20 mouse cellular contexts compared by ENCODE assay signal in genomic region chr6:89153027-89153662, GRCm38 (mm10).
A peak's percentile ranks its signal among the peaks of the same experiment; 100 is the strongest.
DNase-seq lines count a peak whose midpoint lies in the region; ATAC-seq and TF ChIP-seq lines count a peak whose summit lies in the region.
"Had no signal": no experiment of that assay in that cellular context is flagged by ENCODE, and none has a peak within 500 bp of the region (broad histone marks: within the 10 kb centered on the region; RNA-seq: fewer than 3 reads in every experiment).

No protein-coding gene starts in this region.

- ATAC-seq in lung, embryonic 14.5 days (ENCODE audit: insufficient read depth) = peak; percentile 81
- ATAC-seq in embryonic facial prominence, embryonic 15.5 days (ENCODE audit: insufficient number of reproducible peaks, low FRiP score, low TSS enrichment, low read depth) = peak; percentile 57; the same call in 1 of the 2 replicates
- ATAC-seq: activated CD4-positive, CD25-positive, alpha-beta regulatory T cell, adult 4 months; hindbrain, embryonic 16.5 days; Patski had no signal

- DNase-seq in embryo, embryonic 10 days (ENCODE audit: low spot score) = peak; percentile 12
- no peak for DNase-seq in embryo, embryonic 9.5 days (ENCODE audit: extremely low spot score)
- peak; percentile 69 for DNase-seq in lung, embryonic 14.5 days
- no peak for DNase-seq in lung, postnatal 14 days
- peak; percentile 76 for DNase-seq in NIH3T3 (ENCODE audit: low read depth)
- no peak for DNase-seq in ovary, adult 18-20 months (ENCODE audit: low spot score)
- no peak for DNase-seq in frontal cortex, postnatal 14 days (ENCODE audit: low spot score in 2 of 2)
- DNase-seq: B cell, adult 2 months; cerebellum, adult 8-10 months; heart, postnatal 14 days; kidney, adult 18-20 months; kidney, postnatal 25 days; thymus, postnatal 14 days had no signal

- H3K27me3 ChIP-seq in lung, embryonic 14.5 days (ENCODE audit: insufficient read depth, low read length) = no peaks in the 10 kb centered on the region
- no peaks in the 10 kb centered on the region for H3K27me3 ChIP-seq in embryonic facial prominence, embryonic 15.5 days
- H3K27me3 ChIP-seq: liver, embryonic 15.5 days; Patski had no signal

- H3K4me3 ChIP-seq in lung, embryonic 14.5 days (ENCODE audit: low read depth, low read length) = no peak overlapping the region
- no peak overlapping the region for H3K4me3 ChIP-seq in embryonic facial prominence, embryonic 15.5 days (replicated peaks)
- H3K4me3 ChIP-seq: liver, embryonic 15.5 days; megakaryocyte, embryonic 14.5 days had no signal

- 36% methylated on average over 11 of the region's 11 CpGs for whole genome bisulfite sequencing in lung, embryonic 14.5 days
- 59% methylated on average over 11 of the region's 11 CpGs for WGBS in embryonic facial prominence, embryonic 15.5 days

- H3K9me3 ChIP-seq in lung, embryonic 14.5 days (ENCODE audit: low read depth, low read length) = no peaks in the 10 kb centered on the region
- no peaks in the 10 kb centered on the region for H3K9me3 ChIP-seq in embryonic facial prominence, embryonic 15.5 days (replicated peaks)
- H3K9me3 ChIP-seq: liver, embryonic 15.5 days; megakaryocyte, embryonic 14.5 days had no signal

- H3K27ac ChIP-seq in lung, embryonic 14.5 days (ENCODE audit: low read depth) = no peak overlapping the region
- no peak overlapping the region for H3K27ac ChIP-seq in embryonic facial prominence, embryonic 15.5 days (replicated peaks)
- H3K27ac ChIP-seq: liver, embryonic 15.5 days had no signal

- H3K36me3 ChIP-seq in lung, embryonic 14.5 days (ENCODE audit: insufficient read depth) = no peaks in the 10 kb centered on the region
- H3K36me3 ChIP-seq in embryonic facial prominence, embryonic 15.5 days = no peaks in the 10 kb centered on the region
- H3K36me3 ChIP-seq: liver, embryonic 15.5 days had no signal

- no peak for TF ChIP-seq CTCF in lung, embryonic 14.5 days (IDR thresholded peaks at IDR 0.05; ENCODE audit: low read depth)

- no peak overlapping the region for H3K4me2 ChIP-seq in lung, embryonic 14.5 days
- no peak overlapping the region for H3K4me2 ChIP-seq in embryonic facial prominence, embryonic 15.5 days (replicated peaks)
- H3K4me2 ChIP-seq: heart, embryonic 11.5 days; liver, embryonic 15.5 days had no signal

- H3K4me1 ChIP-seq in lung, embryonic 14.5 days (ENCODE audit: insufficient read depth) = no peaks in the 10 kb centered on the region
- H3K4me1 ChIP-seq in embryonic facial prominence, embryonic 15.5 days = no peaks in the 10 kb centered on the region
- H3K4me1 ChIP-seq: liver, embryonic 15.5 days; megakaryocyte, embryonic 14.5 days had no signal

- H3K9ac ChIP-seq in lung, embryonic 14.5 days = no peak overlapping the region
- no peak overlapping the region for H3K9ac ChIP-seq in embryonic facial prominence, embryonic 15.5 days
- H3K9ac ChIP-seq: liver, embryonic 15.5 days had no signal

Comparison
In these comparisons a context has a peak if more than half of its experiments do, and no peak if none do; other contexts are left out.
1. DNase-seq: peak in embryo, embryonic 10 days (single experiment), lung, embryonic 14.5 days (single experiment) and NIH3T3 (single experiment); none in embryo, embryonic 9.5 days (single experiment), lung, postnatal 14 days (single experiment), ovary, adult 18-20 months (single experiment) and frontal cortex, postnatal 14 days (0 of 2).